ENCODE assay signal across 10 mouse cellular contexts in the genomic region with DNA sequence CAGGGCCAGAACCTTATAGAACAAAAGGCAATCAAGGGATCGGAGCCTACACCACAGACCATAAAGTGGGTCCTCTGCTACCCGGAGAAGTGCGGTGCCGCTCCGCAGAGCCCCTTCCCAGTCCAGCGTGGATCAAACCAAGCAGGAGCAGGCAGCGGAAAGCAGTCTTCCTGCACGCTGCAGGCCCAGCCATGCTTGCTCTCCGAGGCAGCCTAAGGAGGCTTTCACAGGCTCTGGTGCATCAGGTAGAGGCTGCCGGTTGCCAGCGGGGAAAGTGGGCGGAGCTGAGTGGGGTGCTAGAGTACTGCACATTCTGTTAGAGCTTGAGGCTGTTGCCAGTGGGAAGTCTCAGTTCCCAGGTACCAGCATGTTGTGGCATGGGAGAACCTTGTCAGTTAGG. TPM values are rescaled to one million over a fixed set of nuclear protein-coding genes. Genes with fewer than 3 reads are reported as not detected.
DNase-seq lines count a peak whose midpoint lies in the region; ATAC-seq lines count a peak whose summit lies in the region.
"Had no signal": no experiment of that assay in that cellular context is flagged by ENCODE, and none has a peak within 500 bp of the region (broad histone marks: within the 10 kb centered on the region; RNA-seq: fewer than 3 reads in every experiment).

Gene Nipsnap3a (plus strand): TSS at position 25 of the 400 bp plus-strand sequence.

- H3K27me3 ChIP-seq in heart, embryonic 14.5 days (ENCODE audit: control insufficient read depth, insufficient read depth, low read length): no peaks in the 10 kb centered on the region
- H3K27me3 ChIP-seq in embryonic facial prominence, embryonic 12.5 days: no peaks in the 10 kb centered on the region
- H3K27me3 ChIP-seq in intestine, embryonic 14.5 days (replicated peaks; ENCODE audit: control insufficient read depth, insufficient read depth, low read length): no peaks in the 10 kb centered on the region
- no peaks in the 10 kb centered on the region for H3K27me3 ChIP-seq in midbrain, embryonic 15.5 days (replicated peaks)

- no peaks in the 10 kb centered on the region for H3K36me3 ChIP-seq in heart, embryonic 14.5 days (ENCODE audit: control insufficient read depth, insufficient read depth, low read length)
- H3K36me3 ChIP-seq in embryonic facial prominence, embryonic 12.5 days: no peaks in the 10 kb centered on the region
- H3K36me3 ChIP-seq in intestine, embryonic 14.5 days (ENCODE audit: control insufficient read depth, insufficient read depth, low read length): no peaks in the 10 kb centered on the region
- H3K36me3 ChIP-seq in midbrain, embryonic 15.5 days (replicated peaks): no peaks in the 10 kb centered on the region
- H3K36me3 ChIP-seq: G1E had no signal

- no peaks in the 10 kb centered on the region for H3K9me3 ChIP-seq in heart, embryonic 14.5 days (ENCODE audit: control insufficient read depth, low read length)
- no peaks in the 10 kb centered on the region for H3K9me3 ChIP-seq in embryonic facial prominence, embryonic 12.5 days
- H3K9me3 ChIP-seq in intestine, embryonic 14.5 days (ENCODE audit: control insufficient read depth, low read length): no peaks in the 10 kb centered on the region
- no peaks in the 10 kb centered on the region for H3K9me3 ChIP-seq in midbrain, embryonic 15.5 days
- H3K9me3 ChIP-seq: G1E had no signal

- H3K4me2 ChIP-seq in heart, embryonic 14.5 days (ENCODE audit: low read length): peak within 1 kb of the TSS; percentile 56
- peak within 1 kb of the TSS; percentile 39 for H3K4me2 ChIP-seq in embryonic facial prominence, embryonic 12.5 days (replicated peaks)
- peak within 1 kb of the TSS; percentile 50 for H3K4me2 ChIP-seq in intestine, embryonic 14.5 days (ENCODE audit: low read length)
- peak within 1 kb of the TSS; percentile 28 for H3K4me2 ChIP-seq in midbrain, embryonic 15.5 days

- no peak for ATAC-seq in heart, embryonic 14.5 days (ENCODE audit: insufficient number of reproducible peaks, insufficient read depth, low FRiP score, low read depth)
- no peak for ATAC-seq in embryonic facial prominence, embryonic 12.5 days (ENCODE audit: insufficient number of reproducible peaks, insufficient read depth, low FRiP score, low TSS enrichment)
- ATAC-seq in intestine, embryonic 14.5 days (replicated peaks; ENCODE audit: low FRiP score, low TSS enrichment, low read depth): peak; percentile 50; the same call in 1 of the 2 replicates
- ATAC-seq in midbrain, embryonic 15.5 days (replicated peaks): peak; percentile 33; the same call in 1 of the 2 replicates

- peak within 1 kb of the TSS in 1 of 2 experiments; percentile 10; a peak in 1 of 4 replicates for H3K4me3 ChIP-seq in heart, embryonic 14.5 days (ENCODE audit: control insufficient read depth in 1 of 2, insufficient read depth in 1 of 2, low read depth in 1 of 2, low read length in 2 of 2)
- H3K4me3 ChIP-seq in embryonic facial prominence, embryonic 12.5 days: peak within 1 kb of the TSS; percentile 7; the same call in 1 of the 2 replicates
- H3K4me3 ChIP-seq in intestine, embryonic 14.5 days (ENCODE audit: low read depth, low read length): peak within 1 kb of the TSS; percentile 18; the same call in 1 of the 2 replicates
- no peak within 1 kb of the TSS for H3K4me3 ChIP-seq in midbrain, embryonic 15.5 days

- no peak within 1 kb of the TSS for H3K27ac ChIP-seq in heart, embryonic 14.5 days (replicated peaks in 1 of 2; ENCODE audit: control insufficient read depth in 1 of 2, insufficient read depth in 1 of 2, low read depth in 2 of 2, low read length in 2 of 2)
- no peak within 1 kb of the TSS for H3K27ac ChIP-seq in embryonic facial prominence, embryonic 12.5 days
- no peak within 1 kb of the TSS for H3K27ac ChIP-seq in intestine, embryonic 14.5 days (ENCODE audit: low read depth)
- no peak within 1 kb of the TSS for H3K27ac ChIP-seq in midbrain, embryonic 15.5 days

- 0 out of 2 replicates have a peak within 1 kb of the TSS, but pooled peaks have one; percentile 16 for H3K9ac ChIP-seq in heart, embryonic 14.5 days (ENCODE audit: low read length)
- no peak within 1 kb of the TSS for H3K9ac ChIP-seq in embryonic facial prominence, embryonic 12.5 days
- no peak within 1 kb of the TSS for H3K9ac ChIP-seq in intestine, embryonic 14.5 days (ENCODE audit: low read length)
- H3K9ac ChIP-seq in midbrain, embryonic 15.5 days: no peak within 1 kb of the TSS

- DNase-seq in heart, adult 8-10 months (ENCODE audit: low spot score): no peak
- no peak for DNase-seq in intestine, embryonic 14.5 days (ENCODE audit: low spot score)
- DNase-seq in left cerebral cortex, adult 9 months (ENCODE audit: low spot score in 2 of 2): no peak
- DNase-seq in urinary bladder, postnatal 10 days (ENCODE audit: low spot score): no peak
- DNase-seq in layer of hippocampus, adult 8-10 months (ENCODE audit: low spot score in 2 of 2): no peak

- WGBS in heart, embryonic 14.5 days: 23% methylated on average over 12 of the region's 12 CpGs
- WGBS in embryonic facial prominence, embryonic 12.5 days: 29% methylated on average over 12 of the region's 12 CpGs
- 31% methylated on average over 12 of the region's 12 CpGs for WGBS in intestine, embryonic 14.5 days
- 34% methylated on average over 12 of the region's 12 CpGs for WGBS in midbrain, embryonic 15.5 days

- H3K4me1 ChIP-seq in heart, embryonic 14.5 days (ENCODE audit: control insufficient read depth in 2 of 2, insufficient read depth in 2 of 2, low read length in 2 of 2): peaks cover 0 to 4% of the 10 kb centered on the region in 2 experiments; a peak in 1 of 4 replicates
- no peaks in the 10 kb centered on the region for H3K4me1 ChIP-seq in embryonic facial prominence, embryonic 12.5 days
- no peaks in the 10 kb centered on the region for H3K4me1 ChIP-seq in intestine, embryonic 14.5 days (replicated peaks; ENCODE audit: control insufficient read depth, insufficient read depth, low read length)
- H3K4me1 ChIP-seq in midbrain, embryonic 15.5 days: no peaks in the 10 kb centered on the region

RNA-seq across cellular contexts. Expression of gene Nipsnap3a, which starts in this region (rescaled TPM):
- not detected in 2 replicates for polyA plus RNA-seq in heart, embryonic 14.5 days (2014; fragmentation: Nextera tagmentation; extraction: Ambion mirVana)
- total RNA-seq in heart, adult 8-10 months (2022): not detected
- polyA plus RNA-seq in embryonic facial prominence, embryonic 12.5 days (2016; fragmentation: Nextera tagmentation; extraction: Ambion mirVana): not detected in 2 replicates
- not detected in 2 replicates for polyA plus RNA-seq in intestine, embryonic 14.5 days (2014; fragmentation: Nextera tagmentation; extraction: Ambion mirVana)
- polyA plus RNA-seq in midbrain, embryonic 15.5 days (2015; fragmentation: Nextera tagmentation; extraction: Ambion mirVana): not detected in 2 replicates
- not detected for total RNA-seq in layer of hippocampus, adult 8-10 months (2022)
- total RNA-seq: G1E; gastrocnemius, postnatal 4 days had no signal
- polyA plus RNA-seq: G1E had no signal

Comparison
In these comparisons a context has a peak if more than half of its experiments do, and no peak if none do; other contexts are left out.
1. Peak in ATAC-seq, H3K4me3 ChIP-seq and H3K4me2 ChIP-seq in intestine, embryonic 14.5 days; RNA of the gene not detected or under 1 TPM.
2. Peak in ATAC-seq and H3K4me2 ChIP-seq in midbrain, embryonic 15.5 days; RNA of the gene not detected or under 1 TPM.